Mouse (Mus musculus) midbrain, postnatal 0 days (tissue): ENCODE data around the gene 1700113H08Rik. TPM values are rescaled to one million over a fixed set of nuclear protein-coding genes. Genes with fewer than 3 reads are reported as not detected.

Experiments
- ATAC-seq: fragments of 200-750 bp; cut with Nextera tagmentation; 2 replicates; pipeline ENCODE4 v1.8.0; 2017; ENCODE audit warnings: moderate number of reproducible peaks, mild to moderate bottlenecking, moderate TSS enrichment, moderate library complexity; ENCODE audit not compliant: low FRiP score
- DNase-seq: peaks from one replicate; pipeline ENCODE4 v3.0.0-alpha.2; 2015; ENCODE audit warnings: low spot score
- H3K27ac ChIP-seq: fragments of 300-500 bp; sonication (generic); 2 replicates; pipeline ENCODE4 v1.5.1; 2014; ENCODE audit warnings: low read depth, mild to moderate bottlenecking, low read length, mixed read lengths
- H3K27me3 ChIP-seq: fragments of 300-500 bp; sonication (generic); 2 replicates; pipeline ENCODE4 v1.6.1; 2014; ENCODE audit warnings: low read length, control low read depth, mixed read lengths; ENCODE audit not compliant: insufficient read depth
- H3K36me3 ChIP-seq: fragments of 300-500 bp; sonication (generic); 2 replicates; pipeline ENCODE4 v1.6.1; 2014; ENCODE audit warnings: low read length, control low read depth, mixed read lengths; ENCODE audit not compliant: insufficient read depth
- H3K4me1 ChIP-seq: fragments of 300-500 bp; sonication (generic); 2 replicates; pipeline ENCODE4 v1.6.1; 2014; ENCODE audit warnings: mild to moderate bottlenecking, control low read depth, antibody characterized with exemption, low read length, mixed read lengths; ENCODE audit not compliant: insufficient read depth
- H3K4me2 ChIP-seq: fragments of 300-500 bp; sonication (generic); 2 replicates; pipeline ENCODE4 v1.6.1; 2014; ENCODE audit warnings: low read depth, mild to moderate bottlenecking, low read length, mixed read lengths; ENCODE audit not compliant: poor library complexity, severe bottlenecking
- H3K4me3 ChIP-seq: fragments of 300-500 bp; sonication (generic); 2 replicates; pipeline ENCODE4 v1.5.1; 2014; ENCODE audit warnings: low read depth, mild to moderate bottlenecking, low read length, moderate library complexity
- H3K9ac ChIP-seq: fragments of 300-500 bp; sonication (generic); replicated peaks from 2 replicates; pipeline ENCODE4 v1.6.1; 2014; ENCODE audit warnings: mild to moderate bottlenecking, low read length, moderate library complexity, mixed read lengths; ENCODE audit not compliant: poor library complexity, severe bottlenecking
- H3K9me3 ChIP-seq: fragments of 300-500 bp; sonication (generic); 2 replicates; pipeline ENCODE4 v1.6.1; 2016; ENCODE audit warnings: low read length, control low read depth
- CTCF ChIP-seq: IDR thresholded peaks from 2 replicates; pipeline ENCODE4 v1.5.1; 2016; ENCODE audit warnings: antibody characterized with exemption, mild to moderate bottlenecking
- WGBS: fragments of 180-500 bp; shearing (Covaris S2); extraction: QIAGEN DNeasy Blood & Tissue Kit; methylation state at CpG from one replicate; pipeline ENCODE4 v1.1.7; 2014; 5-methylcytosine and 5-hydroxymethylcytosine counted together
- polyA plus RNA-seq: library from polyadenylated mRNA; unstranded; fragments of >200 nt; fragmentation: Nextera tagmentation; extraction: Ambion mirVana; gene quantifications from 2 replicates; pipeline ENCODE4 v1.2.1, GENCODE M21; 2015
- total RNA-seq: library from RNA; depleted of rRNA; stranded (reverse); fragments of >200 nt; gene quantifications from 2 replicates; pipeline ENCODE4 v1.2.3, GENCODE M21; 2014

Gene 1700113H08Rik
- total and polyA plus RNA-seq, 2 experiments from 2014 or later: 0.27 TPM; not detected in 1

- ATAC-seq (no peak), DNase-seq (no peak)
- WGBS: 86% methylated on average over 6 of the region's 6 CpGs
- Histone ChIP-seq H3K4me2 (no peak overlapping the region), H3K4me1 (no peaks in the 10 kb centered on the region), H3K27ac (no peak overlapping the region), H3K27me3 (no peaks in the 10 kb centered on the region), H3K36me3 (no peaks in the 10 kb centered on the region), H3K9ac (no peak overlapping the region), H3K9me3 (no peaks in the 10 kb centered on the region), H3K4me3 (no peak overlapping the region)
- no peak for TF ChIP-seq CTCF
These were observed 26.4 kb downstream of the 1700113H08Rik start for GRCm38 (mm10) chr10:87084236-87084635.

- DNase-seq: no peak
- H3K27ac ChIP-seq: no peak overlapping the region
- 50% methylated on average over 5 of the region's 5 CpGs for WGBS
- no peaks in the 10 kb centered on the region for H3K27me3 ChIP-seq
- H3K9me3 ChIP-seq: no peaks in the 10 kb centered on the region
- no peaks in the 10 kb centered on the region for H3K36me3 ChIP-seq
- H3K4me3 ChIP-seq: no peak overlapping the region
- H3K4me1 ChIP-seq: no peaks in the 10 kb centered on the region
- ATAC-seq: no peak
- no peak overlapping the region for H3K9ac ChIP-seq
- no peak overlapping the region for H3K4me2 ChIP-seq
- TF ChIP-seq CTCF: no peak
These were observed 29.8 kb downstream of the 1700113H08Rik start for GRCm38 (mm10) chr10:87087646-87088045.

- DNase-seq (peak; percentile 50), ATAC-seq (no peak)
- H3K4me3 ChIP-seq: no peak overlapping the region
- no peaks in the 10 kb centered on the region for H3K4me1 ChIP-seq
- no peaks in the 10 kb centered on the region for H3K36me3 ChIP-seq
- H3K4me2 ChIP-seq: no peak overlapping the region
- no peak overlapping the region for H3K27ac ChIP-seq
- no peaks in the 10 kb centered on the region for H3K9me3 ChIP-seq
- H3K27me3 ChIP-seq: no peaks in the 10 kb centered on the region
- peak; percentile 62 for TF ChIP-seq CTCF
- H3K9ac ChIP-seq: no peak overlapping the region
These were observed 36.4 kb downstream of the 1700113H08Rik start for GRCm38 (mm10) chr10:87094249-87094648.

- Histone ChIP-seq H3K27me3 (no peaks in the 10 kb centered on the region), H3K4me1 (no peaks in the 10 kb centered on the region), H3K9me3 (no peaks in the 10 kb centered on the region), H3K9ac (no peak overlapping the region), H3K4me2 (no peak overlapping the region), H3K36me3 (no peaks in the 10 kb centered on the region), H3K4me3 (no peak overlapping the region), H3K27ac (no peak overlapping the region)
- no peak for TF ChIP-seq CTCF
- WGBS: 66% methylated on average over 6 of the region's 6 CpGs
- DNase-seq (no peak), ATAC-seq (no peak)
These were observed 40.9 kb downstream of the 1700113H08Rik start for GRCm38 (mm10) chr10:87098722-87099121.

- no peak overlapping the region for H3K9ac ChIP-seq
- no peak overlapping the region for H3K4me3 ChIP-seq
- ATAC-seq (no peak), DNase-seq (no peak)
- H3K4me1 ChIP-seq: no peaks in the 10 kb centered on the region
- H3K4me2 ChIP-seq: no peak overlapping the region
- H3K27ac ChIP-seq: no peak overlapping the region
- H3K9me3 ChIP-seq: no peaks in the 10 kb centered on the region
- 47% methylated on average over 4 of the region's 4 CpGs for WGBS
- H3K36me3 ChIP-seq: no peaks in the 10 kb centered on the region
- no peak for TF ChIP-seq CTCF
- H3K27me3 ChIP-seq: no peaks in the 10 kb centered on the region
These were observed 42.8 kb downstream of the 1700113H08Rik start for GRCm38 (mm10) chr10:87100668-87101067.

GRCm38 (mm10) chr10:87101265-87101950, 43.6 kb downstream of the 1700113H08Rik start:
- TF ChIP-seq CTCF: no peak
- H3K4me3 ChIP-seq: no peak overlapping the region
- H3K4me2 ChIP-seq: no peak overlapping the region
- H3K36me3 ChIP-seq: no peaks in the 10 kb centered on the region
- no peak overlapping the region for H3K9ac ChIP-seq
- ATAC-seq: no peak
- no peaks in the 10 kb centered on the region for H3K4me1 ChIP-seq
- no peak for DNase-seq
- no peaks in the 10 kb centered on the region for H3K9me3 ChIP-seq
- H3K27ac ChIP-seq: no peak overlapping the region
- WGBS: 23% methylated on average over 9 of the region's 9 CpGs
- H3K27me3 ChIP-seq: no peaks in the 10 kb centered on the region
